Mouse (Mus musculus) ovary, postnatal 14 days (tissue): ENCODE data around the gene U2af2.
A peak's percentile ranks its signal among the peaks of the same experiment; 100 is the strongest.
"Not testable (repeated sequence)": the region's sequence is repeated elsewhere in the genome, so short reads cannot be mapped to it uniquely, and the experiment has no call there.

Source experiments
- DNase-seq: peaks from one replicate; pipeline ENCODE4 v3.0.0; 2022; ENCODE audit warnings: low spot score

U2af2 gene

DNA sequence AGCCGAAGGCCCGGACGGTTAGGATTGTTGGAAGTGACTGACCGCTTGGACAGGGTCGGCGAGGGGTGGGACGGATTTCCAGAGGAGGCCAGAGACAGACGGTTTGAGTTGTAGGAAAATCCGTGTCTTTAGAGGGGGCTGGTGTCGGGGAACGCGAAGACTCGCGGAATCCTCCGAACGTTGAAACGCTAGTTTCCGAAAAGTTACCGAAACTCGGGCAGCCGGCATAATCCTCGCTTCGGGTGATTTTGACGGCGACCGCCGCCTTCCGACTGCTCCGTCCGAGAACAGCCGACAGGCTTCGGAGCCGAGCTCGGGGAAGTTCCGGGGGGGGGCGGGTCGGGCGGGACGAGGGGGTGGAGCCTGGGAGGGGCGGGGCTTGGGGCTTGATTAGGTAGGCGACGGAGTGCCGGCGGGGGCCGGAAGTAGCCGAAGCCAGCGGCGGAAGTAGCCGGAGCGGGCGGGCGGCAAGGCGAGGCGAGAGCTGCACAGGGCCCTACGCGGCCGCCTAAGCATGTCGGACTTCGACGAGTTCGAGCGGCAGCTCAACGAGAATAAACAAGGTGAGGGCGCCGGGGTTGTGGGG, at the start of gene U2af2:
Gene U2af2 (plus strand): TSS at position 370 of the 586 bp plus-strand sequence.
- peak; percentile 92 for DNase-seq

DNA sequence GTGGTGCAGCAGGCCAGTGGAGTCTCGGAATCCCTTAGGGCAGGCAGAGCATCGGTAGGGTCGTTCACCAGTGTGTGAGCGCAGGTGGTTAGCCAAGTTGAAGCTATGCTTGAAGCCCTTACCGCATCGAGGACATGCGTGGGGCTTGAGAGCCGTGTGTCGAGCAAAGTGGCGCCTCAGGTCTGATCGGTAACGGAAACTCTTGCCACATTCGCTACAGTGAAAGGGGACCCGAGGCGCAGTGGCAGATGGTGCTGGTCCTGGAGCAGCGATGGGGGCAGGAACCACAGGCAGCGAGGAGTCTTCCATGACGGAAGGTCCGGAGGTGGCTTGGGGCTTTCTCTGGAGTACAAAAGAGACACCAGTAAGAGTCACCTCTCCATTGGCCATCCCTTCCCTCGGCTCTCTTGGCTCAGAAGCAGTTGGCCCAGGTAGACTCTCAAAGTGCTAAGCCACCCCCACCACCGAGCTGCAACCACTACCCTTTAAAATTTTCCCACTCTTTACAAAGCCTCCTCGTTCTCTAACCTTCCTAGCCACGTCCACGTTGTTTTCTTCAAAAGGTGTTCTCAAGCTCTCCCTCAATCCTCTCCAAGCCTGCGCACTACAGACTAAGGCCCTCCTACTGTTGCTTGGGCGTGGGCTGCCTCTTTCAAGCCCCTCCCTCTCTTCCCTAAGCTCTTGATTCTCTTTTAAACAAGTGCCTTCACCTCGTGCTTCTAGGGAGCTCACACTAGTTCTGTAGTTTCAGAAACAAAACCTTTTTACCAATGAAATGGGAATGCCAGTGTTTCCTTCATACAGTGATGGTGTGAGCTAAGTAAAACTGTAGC, 49.0 kb upstream of the U2af2 start:
- DNase-seq: no peak

DNA sequence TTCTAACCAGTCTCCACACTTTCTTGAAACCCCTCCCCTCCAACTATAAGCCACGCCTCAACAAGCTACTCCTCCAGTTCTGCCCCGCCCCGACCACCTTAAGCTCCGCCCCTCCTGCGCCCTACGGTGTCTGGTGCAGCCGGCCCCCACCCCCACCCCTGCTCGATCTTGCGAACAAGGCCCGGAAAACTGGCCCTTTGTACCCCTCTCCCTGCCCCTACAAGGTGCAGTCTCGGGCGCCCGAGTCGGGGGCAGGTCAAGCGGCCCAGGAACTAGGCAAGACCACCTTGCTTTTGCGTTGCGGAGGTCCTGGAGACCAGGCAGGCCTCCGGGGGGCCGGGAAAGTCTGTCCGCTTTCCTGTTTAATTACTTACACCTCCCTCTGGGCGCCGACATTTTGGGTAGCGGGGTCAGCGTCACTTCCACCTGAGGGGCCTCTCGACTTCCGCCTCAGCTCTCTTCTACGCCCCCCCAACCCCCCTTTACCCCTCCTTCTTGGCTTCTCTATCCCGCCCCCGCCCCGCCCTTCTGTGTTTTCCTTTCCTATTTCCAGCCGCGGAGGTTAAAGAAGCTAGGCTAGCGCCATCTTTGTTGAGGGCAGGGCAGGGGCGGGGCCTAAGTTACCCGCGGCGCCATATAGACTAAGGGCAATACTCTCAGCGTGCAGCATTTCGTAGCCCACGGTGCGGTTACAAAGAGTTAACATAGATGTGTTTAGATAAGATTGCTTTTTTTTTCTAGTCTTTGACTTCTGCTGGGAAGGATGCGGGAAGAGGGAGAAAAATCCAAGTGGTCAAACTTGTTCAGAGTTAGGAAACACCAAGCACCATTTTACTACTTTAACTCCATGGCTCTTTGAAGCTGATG, 47.5 kb upstream of the U2af2 start, which contains the start of the genes Zfp524 and Fiz1:
Gene Zfp524 (plus strand): TSS at position 165 of the 867 bp plus-strand sequence.
Gene Fiz1 (minus strand): TSS at position 447 of the 867 bp plus-strand sequence.
- peak; percentile 97 for DNase-seq

DNA sequence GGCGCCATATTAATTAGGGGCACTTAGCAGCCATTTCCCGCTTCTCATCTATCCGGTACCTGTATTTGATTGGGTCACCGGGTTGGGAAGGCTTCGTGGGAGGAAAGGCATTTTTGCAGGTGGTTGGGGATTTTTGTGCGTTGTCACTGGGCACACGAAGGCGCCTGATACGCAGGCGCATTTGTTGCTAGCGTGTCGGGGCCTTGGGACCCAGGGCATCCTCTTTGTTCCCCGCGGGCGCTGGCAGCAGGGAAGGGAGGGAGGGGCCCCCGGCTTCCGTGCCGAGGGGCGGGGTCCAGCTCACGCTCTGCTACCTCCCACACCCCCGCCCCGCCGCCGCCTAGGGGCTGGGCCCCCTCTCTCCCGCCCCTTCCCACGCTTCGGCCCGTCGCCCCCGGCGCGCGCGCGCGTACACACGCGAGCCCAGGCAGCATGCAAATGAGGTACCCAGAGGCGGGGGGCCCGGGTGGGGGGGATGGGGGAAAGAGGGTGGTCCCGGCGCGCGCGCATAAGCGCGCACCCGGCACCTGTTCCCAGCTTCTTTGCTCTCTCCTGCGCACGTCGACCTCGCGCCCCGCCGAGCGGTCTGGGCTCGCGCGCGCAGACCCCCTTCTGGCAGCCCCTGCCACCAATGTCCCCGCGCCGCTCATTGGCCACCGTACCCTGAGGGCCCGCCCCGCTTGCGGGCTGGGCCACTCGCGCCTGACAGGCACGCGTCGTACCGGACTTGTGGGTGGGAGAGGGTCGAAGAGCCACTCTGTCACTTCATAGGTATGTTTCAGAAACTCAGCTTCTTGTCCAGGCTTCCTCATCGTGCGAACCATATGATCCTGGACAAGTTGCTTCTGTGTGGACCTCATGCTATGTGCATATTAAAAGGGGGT, 46.6 kb upstream of the U2af2 start, which contains the start of gene Gm44973:
Gene Gm44973 (plus strand): TSS at position 379 of the 884 bp plus-strand sequence.
- peak; percentile 86 for DNase-seq

DNA sequence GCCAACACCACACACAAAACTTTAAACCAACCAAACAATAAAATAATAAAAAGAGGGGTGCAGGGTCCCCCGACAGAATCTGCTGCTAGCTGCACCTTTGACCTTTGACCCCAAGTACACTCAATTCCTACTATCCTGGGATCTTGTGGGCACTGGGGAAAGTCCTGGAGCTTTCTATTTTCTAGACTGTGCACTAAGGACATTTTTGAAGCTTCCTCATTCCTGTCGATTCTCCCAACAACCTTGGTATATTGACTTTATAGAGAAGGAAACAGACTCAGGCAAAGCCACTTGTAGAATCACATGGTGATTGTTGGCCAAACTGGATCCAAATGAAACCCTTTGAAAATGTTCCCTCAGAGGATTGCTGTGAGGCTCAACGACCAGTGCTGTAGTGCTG, 45.9 kb upstream of the U2af2 start:
- no peak for DNase-seq

DNA sequence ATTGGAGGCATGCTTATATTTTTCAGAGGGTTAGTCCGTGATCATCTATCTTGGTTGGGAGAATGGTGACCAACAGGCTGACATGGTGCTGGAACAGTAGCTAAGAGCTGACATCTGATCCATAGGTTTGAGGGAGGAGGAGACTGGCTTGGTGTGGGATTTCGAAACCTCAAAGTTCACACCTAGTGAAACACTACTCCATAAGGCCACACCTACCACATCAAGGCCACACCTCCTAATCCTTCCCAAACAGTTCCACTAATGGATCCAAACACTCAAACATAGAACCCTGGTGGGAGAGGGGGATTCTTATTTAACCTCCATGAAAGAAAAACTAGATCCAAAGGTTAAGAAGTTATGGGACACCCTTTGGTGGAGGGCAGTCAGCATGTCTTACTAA, 45.0 kb upstream of the U2af2 start:
- no peak for DNase-seq

DNA sequence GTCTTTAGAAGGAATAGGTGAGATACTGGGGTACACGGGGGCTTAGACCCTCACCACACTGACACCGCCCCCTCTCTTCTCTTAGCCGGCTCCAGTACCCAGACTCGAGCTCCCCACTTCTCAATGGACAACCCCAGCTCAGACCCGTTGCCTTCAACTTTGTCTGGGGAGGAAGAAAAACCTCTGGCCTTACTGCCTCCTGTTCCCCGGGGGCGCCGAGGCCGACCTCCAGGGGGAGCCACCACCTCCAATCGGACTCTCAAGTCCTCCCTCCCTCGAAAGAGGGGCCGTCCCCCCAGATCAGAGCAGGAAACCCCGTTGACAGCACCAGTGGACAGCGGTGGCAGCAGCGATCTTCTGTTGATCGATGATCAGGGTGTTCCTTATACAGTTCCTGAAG, 44.6 kb upstream of the U2af2 start:
- no peak for DNase-seq

DNA sequence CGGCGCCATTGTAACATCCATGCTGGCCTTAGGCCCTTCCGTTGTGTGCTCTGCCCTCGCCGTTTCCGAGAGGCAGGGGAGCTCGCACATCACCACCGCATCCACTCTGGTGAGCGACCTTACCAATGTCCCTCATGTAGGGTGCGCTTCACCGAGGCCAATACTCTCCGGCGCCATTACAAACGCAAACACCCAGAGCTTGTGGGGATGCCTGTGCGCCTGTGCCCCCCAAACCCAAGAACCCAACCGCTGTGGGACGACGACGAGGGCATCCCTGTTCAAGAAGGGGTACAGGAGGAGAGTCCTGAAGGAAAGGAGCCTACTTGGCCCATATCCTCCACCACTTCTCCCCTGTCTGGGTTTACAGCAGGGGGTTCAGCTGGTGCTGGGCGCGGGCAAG, 44.0 kb upstream of the U2af2 start:
- no peak for DNase-seq

DNA sequence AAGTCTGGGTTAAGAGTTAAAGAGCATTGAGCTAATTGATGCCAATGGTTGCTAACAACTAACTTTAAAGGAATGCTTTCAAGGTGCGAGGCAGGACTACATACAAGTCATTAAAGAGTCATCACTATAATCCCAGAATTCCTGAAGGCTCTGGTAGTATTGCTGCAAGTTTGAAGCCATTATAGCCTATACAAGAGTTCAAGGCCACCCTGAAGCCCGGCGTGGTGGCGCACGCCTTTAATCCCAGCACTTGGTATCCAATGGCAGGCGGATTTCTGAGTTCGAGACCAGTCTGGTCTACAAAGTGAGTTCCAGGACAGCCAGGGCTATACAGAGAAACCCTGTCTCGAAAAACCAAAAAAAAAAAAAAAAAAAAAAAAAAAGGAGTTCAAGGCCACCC, 42.4 kb upstream of the U2af2 start:
- DNase-seq: not testable (repeated sequence)

DNA sequence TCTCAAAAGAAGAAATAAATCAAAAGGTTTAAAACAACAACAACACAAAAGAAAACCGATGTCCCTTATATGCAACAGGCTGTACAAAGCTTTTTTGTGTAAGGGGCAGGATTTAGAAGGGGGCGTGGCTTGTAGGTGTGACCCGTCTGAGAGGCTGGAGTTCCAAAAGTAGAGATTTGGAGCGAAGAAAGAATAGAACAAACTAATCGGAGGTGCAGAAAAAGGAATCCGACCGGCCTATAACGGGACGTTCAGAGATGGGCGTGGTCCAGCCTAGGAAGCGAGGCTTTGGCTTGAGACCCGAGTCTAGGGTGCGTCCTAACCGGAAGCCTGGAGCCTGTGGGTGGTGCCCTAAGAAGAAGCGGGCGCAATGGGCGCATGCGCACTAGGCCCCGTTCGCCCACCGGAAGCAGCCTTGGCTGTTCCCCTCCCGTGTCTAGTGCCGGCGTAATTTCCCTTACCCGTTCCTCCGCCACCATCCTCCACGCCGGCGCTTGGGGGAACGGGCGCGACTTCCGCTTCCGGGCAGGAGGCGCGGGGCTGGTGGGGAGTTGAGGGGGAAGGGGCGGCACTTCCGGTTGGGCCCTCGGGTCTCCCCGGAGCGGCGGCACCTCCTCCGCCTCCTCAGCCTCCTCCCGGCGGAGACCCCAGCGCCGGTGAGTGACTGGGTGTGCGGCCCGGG, 41.8 kb upstream of the U2af2 start, which contains the start of the genes Zfp865 and Ccdc106:
Gene Zfp865 (plus strand): TSS at position 377 of the 682 bp plus-strand sequence.
Gene Ccdc106 (plus strand): TSS at position 554 of the 682 bp plus-strand sequence.
- DNase-seq: peak; percentile 96

DNA sequence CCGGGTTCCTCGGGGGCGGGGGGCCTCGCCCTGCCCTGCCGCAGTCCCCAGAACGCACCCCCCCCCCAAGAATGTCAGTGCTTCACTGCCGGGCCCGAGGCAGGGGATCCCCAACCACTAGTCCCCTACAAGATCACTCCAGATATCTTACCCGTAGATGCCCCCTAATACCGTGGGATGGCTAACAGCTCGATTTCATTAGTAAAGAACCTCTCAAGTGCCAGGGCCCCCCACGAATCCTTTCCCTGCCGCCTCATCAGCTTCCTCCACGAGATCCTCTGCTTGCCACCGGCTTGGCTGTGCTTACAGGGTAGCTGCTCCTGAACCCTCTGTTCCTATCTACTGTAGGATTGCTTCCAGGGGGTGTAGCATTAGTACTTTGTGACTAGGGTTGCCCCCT, 41.3 kb upstream of the U2af2 start:
- DNase-seq: no peak

DNA sequence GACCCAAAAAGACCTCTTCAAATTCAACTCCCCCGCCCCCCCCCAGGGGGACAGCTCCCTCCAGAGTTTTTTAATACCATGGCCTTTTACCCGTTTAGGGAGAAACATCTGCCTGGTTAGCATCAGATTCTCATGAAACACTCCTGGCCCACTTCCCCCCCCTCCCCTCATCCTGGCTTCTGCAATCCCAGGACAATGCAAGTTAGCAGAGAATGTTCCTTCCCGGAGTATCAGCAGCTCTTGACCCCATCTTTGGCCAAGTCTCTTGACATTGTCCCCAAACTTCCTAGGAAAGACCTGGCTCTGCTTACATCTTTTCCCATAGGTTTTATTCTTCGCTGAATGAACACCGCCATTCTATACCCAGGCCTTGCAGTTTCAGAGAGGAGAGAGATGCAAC, 40.7 kb upstream of the U2af2 start:
- DNase-seq: no peak

DNA sequence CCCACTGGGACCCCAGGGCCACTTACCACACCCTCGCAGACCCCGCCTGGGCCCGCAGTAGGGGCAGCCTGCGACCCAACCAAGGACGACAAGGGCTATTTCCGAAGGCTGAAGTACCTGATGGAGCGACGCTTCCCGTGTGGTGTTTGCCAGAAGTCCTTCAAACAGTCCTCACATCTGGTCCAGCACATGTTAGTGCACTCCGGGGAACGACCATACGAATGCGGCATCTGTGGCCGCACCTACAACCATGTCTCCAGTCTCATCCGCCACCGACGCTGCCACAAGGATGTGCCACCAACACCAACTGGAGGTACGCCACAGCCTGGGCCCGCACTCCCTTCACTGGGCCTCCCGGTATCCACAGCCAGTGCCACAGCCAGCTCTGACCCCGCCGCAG, 32.4 kb upstream of the U2af2 start:
- DNase-seq: no peak

DNA sequence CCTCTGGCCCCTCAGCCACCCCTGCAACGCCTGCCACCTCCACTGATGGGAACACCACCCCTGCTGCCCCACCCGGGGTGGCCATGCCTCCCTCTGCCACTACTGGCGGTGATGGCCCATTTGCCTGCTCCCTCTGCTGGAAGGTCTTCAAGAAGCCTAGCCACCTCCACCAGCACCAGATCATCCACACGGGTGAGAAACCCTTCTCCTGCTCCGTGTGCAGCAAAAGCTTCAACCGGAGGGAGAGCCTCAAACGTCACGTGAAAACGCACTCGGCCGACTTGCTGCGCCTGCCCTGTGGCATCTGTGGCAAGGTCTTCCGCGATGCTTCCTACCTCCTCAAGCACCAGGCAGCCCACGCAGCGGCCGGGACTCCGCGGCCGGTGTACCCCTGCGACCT, 32.0 kb upstream of the U2af2 start:
- no peak for DNase-seq

DNA sequence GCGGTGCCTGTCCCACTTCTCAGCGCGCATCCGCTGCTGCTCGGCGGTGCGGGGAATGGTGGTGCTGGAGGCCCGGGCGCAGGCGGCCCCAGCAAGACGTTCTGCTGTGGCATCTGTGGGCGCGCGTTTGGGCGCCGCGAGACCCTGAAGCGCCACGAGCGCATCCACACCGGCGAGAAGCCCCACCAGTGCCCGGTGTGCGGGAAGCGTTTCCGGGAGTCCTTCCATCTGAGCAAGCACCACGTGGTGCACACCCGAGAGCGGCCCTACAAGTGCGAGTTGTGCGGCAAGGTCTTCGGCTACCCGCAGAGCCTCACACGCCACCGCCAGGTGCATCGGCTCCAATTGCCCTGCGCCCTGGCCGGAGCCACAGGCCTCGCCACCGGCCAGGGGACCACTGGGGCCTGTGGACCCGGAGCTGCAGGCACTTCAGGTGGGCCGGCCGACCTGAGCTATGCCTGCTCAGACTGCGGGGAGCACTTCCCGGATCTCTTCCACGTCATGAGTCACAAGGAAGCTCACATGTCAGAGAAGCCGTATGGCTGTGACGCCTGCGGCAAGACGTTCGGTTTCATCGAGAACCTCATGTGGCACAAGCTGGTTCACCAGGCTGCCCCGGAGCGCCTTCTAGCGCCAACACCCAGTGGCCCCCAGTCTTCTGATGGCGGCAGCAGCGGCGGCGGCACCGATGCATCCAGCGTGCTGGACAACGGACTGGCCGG, 31.2 kb upstream of the U2af2 start:
- no peak for DNase-seq

DNA sequence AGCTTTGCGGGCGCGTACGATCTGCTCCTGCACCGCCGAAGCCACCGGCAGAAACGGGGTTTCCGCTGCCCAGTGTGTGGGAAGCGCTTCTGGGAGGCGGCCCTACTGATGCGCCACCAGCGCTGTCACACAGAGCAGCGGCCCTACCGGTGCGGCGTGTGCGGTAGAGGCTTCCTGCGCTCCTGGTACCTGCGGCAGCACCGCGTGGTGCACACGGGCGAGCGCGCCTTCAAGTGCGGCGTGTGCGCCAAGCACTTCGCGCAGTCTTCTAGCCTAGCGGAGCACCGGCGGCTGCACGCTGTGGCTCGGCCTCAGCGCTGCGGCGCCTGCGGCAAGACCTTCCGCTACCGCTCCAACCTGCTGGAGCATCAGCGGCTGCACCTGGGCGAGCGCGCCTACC, 30.4 kb upstream of the U2af2 start:
- no peak for DNase-seq

DNA sequence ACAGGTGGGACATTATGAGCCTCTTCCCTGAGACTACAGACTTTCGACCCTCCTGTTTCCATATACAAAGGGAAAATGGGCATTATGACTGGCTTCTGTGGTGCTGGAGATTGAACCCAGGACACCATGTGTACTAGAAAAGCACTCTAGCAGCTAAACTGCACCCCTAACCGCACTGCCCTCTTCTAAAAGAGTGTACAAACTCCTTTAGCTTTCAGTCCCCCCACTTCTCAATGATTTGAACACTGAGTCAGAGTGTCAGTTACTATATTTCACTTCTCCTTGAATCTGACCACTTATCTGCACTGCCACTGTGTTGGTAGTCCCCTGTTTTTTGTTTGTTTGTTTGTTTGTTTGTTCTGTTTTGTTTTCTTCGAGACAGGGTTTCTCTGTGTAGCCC, 28.1 kb upstream of the U2af2 start, which contains the start of gene 4632433K11Rik:
Gene 4632433K11Rik (plus strand): TSS at position 301 of the 400 bp plus-strand sequence.
- DNase-seq: no peak

DNA sequence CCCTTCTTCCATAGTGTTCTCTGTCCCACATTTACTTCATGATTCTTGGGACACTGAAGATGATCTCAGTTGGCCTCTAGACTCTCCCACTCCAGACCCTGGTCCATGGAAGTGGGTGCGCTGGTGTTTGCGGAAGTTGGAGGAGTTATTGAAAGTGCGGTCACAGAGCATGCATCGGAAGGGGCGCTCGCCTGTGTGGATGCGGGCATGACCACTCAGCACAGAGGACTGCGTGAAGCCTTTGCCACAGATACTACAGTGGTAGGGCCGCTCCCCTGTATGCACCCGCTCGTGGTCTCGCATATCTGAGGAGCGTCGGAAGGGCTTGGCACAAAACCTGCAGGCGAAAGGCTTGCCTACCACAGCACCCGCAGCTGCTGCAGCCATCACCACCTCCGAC, 26.3 kb upstream of the U2af2 start:
- no peak for DNase-seq

DNA sequence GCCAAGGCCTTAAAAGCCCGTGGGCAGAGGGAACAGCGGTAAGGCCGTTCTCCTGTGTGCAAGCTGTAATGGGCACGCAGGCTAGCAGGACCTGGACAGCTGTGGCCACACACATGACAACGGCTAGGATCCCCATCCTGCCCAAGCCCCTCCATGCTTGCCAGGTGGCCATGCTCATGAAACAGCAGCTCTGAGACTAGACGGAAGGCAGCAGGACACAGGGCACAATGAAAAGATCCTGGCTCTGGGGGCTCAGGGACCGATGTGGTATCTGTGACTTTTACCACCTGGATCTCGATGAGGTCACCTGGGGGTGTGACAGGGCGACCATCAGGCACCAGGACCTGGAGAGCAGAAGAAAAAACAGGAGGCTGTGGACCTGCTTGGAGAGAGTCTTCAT, 25.8 kb upstream of the U2af2 start:
- no peak for DNase-seq

DNA sequence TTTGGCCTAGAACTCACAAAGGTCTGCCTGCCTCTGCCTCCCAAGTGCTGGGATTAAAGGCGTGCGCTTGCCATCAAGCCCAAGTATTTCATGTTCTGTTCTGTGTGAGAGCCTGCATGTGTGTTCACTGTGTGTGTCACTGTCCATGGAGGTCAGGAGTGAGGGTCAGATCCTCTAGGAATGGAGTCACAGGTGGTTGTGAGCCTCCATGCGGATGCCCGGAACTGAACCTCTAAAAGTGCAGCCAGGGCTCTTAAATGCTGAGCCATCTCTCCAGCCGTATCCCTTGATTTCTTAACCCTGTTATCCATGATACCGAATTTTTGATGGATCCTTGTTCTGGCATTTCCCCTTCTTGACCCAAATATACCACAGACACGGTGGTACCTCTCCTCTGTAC, 24.9 kb upstream of the U2af2 start:
- DNase-seq: no peak
